Mouse (Mus musculus) hindbrain, embryonic 15.5 days (tissue): Measurements from ENCODE around the gene Phc1. TPM values are rescaled to one million over a fixed set of nuclear protein-coding genes. Genes with fewer than 3 reads are reported as not detected.

Experiments used
- ATAC-seq: fragments of 200-750 bp; cut with Nextera tagmentation; 2 replicates; pipeline ENCODE4 v1.8.0; 2017; ENCODE audit warnings: low read depth, moderate number of reproducible peaks, moderate TSS enrichment; ENCODE audit not compliant: low FRiP score
- H3K27ac ChIP-seq: fragments of 300-500 bp; sonication (generic); replicated peaks from 2 replicates; pipeline ENCODE4 v1.5.1; 2015; ENCODE audit warnings: mild to moderate bottlenecking, inconsistent platforms
- H3K27me3 ChIP-seq: fragments of 300-500 bp; sonication (generic); 2 replicates; pipeline ENCODE4 v1.6.1; 2015; ENCODE audit warnings: control low read depth, inconsistent platforms
- H3K36me3 ChIP-seq: fragments of 300-500 bp; sonication (generic); 2 replicates; pipeline ENCODE4 v1.6.1; 2015; ENCODE audit warnings: control low read depth, inconsistent platforms
- H3K4me1 ChIP-seq: fragments of 300-500 bp; sonication (generic); replicated peaks from 2 replicates; pipeline ENCODE4 v1.6.1; 2015; ENCODE audit warnings: control low read depth, inconsistent platforms
- H3K4me2 ChIP-seq: fragments of 300-500 bp; sonication (generic); 2 replicates; pipeline ENCODE4 v1.6.1; 2015; ENCODE audit warnings: moderate library complexity, mild to moderate bottlenecking, inconsistent platforms
- H3K4me3 ChIP-seq: fragments of 300-500 bp; sonication (generic); 2 replicates; pipeline ENCODE4 v1.5.1; 2015; ENCODE audit warnings: mild to moderate bottlenecking, inconsistent platforms
- H3K9ac ChIP-seq: fragments of 300-500 bp; sonication (generic); 2 replicates; pipeline ENCODE4 v1.6.1; 2015; ENCODE audit warnings: inconsistent platforms
- H3K9me3 ChIP-seq: fragments of 300-500 bp; sonication (generic); 2 replicates; pipeline ENCODE4 v1.6.1; 2016; ENCODE audit warnings: control low read depth, inconsistent platforms
- whole genome bisulfite sequencing: fragments of 180-500 bp; shearing (Covaris S2); methylation state at CpG from one replicate; pipeline ENCODE4 v1.1.7; 2015; 5-methylcytosine and 5-hydroxymethylcytosine counted together
- polyA plus RNA-seq: library from polyadenylated mRNA; unstranded; fragments of >200 nt; fragmentation: Nextera tagmentation; extraction: Ambion mirVana; gene quantifications from 2 replicates; pipeline ENCODE4 v1.2.1, GENCODE M21; 2015

The Phc1 gene
- polyA plus RNA-seq, 1 experiment from 2014 or later, result 30.6 TPM

GRCm38 (mm10) chr6:122268561-122268960 is 71.8 kb downstream of the Phc1 start:
- ATAC-seq, result peak; percentile 63; the same call in 1 of the 2 replicates
- Histone ChIP-seq H3K27me3 (no peaks in the 10 kb centered on the region), H3K36me3 (no peaks in the 10 kb centered on the region), H3K4me3 (no peak overlapping the region), H3K9ac (no peak overlapping the region), H3K4me1 (no peaks in the 10 kb centered on the region), H3K27ac (no peak overlapping the region), H3K9me3 (no peaks in the 10 kb centered on the region), H3K4me2 (no peak overlapping the region)
- WGBS, result 48% methylated on average over 3 of the region's 3 CpGs

Other genes starting within 250 kb of the Phc1 start
- 0.66 and 0.75 TPM in 2 replicates for gene Klrg1, start 57.7 kb downstream of the Phc1 start, polyA plus RNA-seq
- 46.7 and 51.3 TPM in 2 replicates for gene M6pr, start 31.8 kb downstream of the Phc1 start, polyA plus RNA-seq
- 106 and 111 TPM in 2 replicates for gene Rimklb, start 158.2 kb upstream of the Phc1 start, polyA plus RNA-seq
- 2.8 and 3.5 TPM in 2 replicates for gene Mfap5, start 165.3 kb upstream of the Phc1 start, polyA plus RNA-seq
- 0.25 and 0.77 TPM in 2 replicates for gene Aicda, start 213.2 kb upstream of the Phc1 start, polyA plus RNA-seq